Mouse (Mus musculus) thymus, postnatal 14 days (tissue): Measurements from ENCODE around the gene Tssk4.

Source experiments
- DNase-seq: peaks from one replicate; pipeline ENCODE4 v3.0.0; 2021

Tssk4 gene

DNA sequence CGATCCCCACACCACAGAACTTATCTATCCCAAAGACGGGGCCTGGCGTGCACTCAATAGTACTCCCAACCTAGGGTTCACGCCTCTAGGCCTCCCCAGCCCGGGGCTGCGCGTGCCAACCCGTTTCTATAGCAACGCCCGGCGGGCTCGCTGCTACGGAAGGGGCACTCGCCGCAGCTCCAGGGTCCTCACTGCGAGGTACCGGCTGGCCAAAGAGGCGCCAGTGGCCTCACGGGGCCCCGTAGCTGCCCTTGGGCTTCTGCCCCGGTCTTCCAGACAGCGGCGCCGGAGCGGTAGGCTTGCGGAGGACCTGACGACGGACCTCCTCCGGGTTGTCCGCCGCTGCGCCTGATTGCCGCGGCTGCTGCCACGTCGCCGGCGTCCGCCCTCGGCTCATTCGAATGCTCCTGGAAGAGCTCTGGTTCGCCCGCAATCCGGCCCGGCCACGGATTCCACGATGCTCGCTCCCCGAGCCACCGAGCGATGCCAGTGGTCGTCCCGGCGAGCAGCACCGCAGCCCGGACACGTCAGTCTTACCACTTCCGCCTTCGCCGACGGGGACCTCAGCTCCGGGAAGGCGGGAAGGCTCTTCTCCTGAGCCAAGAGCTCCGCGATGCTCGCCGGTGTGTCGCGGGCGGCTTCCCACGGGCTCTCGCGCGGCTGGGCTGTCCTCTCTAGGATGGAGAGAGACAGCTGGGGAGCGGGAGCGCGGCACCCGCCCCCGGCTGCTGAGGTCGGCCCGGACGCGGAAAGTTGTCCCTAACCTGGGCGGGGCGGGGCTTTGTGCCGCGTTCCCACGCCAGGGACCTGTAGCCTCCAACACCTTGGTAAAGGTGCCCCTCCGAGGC lies 6.7 kb upstream of the Tssk4 start, which contains the start of gene Tm9sf1:
Gene Tm9sf1, minus strand, starts transcription at position 747 of the 848 bp plus-strand sequence.
- DNase-seq = peak; percentile 83

GRCm38 (mm10) chr14:55644261-55644888 lies 5.6 kb upstream of the Tssk4 start:
- DNase-seq = peak; percentile 30

GRCm38 (mm10) chr14:55651528-55651927 lies 1.5 kb downstream of the Tssk4 start:
- peak; percentile 66 for DNase-seq

- DNase-seq = no peak
These were observed 7.0 kb downstream of the Tssk4 start for GRCm38 (mm10) chr14:55656935-55657334.

GRCm38 (mm10) chr14:55658011-55658410 lies 8.0 kb downstream of the Tssk4 start:
- DNase-seq = no peak

GRCm38 (mm10) chr14:55659960-55660573 lies 10.1 kb downstream of the Tssk4 start, which contains the start of gene Mdp1:
Mdp1 (minus strand) TSS chr14:55660508.
- peak; percentile 82 for DNase-seq

DNA sequence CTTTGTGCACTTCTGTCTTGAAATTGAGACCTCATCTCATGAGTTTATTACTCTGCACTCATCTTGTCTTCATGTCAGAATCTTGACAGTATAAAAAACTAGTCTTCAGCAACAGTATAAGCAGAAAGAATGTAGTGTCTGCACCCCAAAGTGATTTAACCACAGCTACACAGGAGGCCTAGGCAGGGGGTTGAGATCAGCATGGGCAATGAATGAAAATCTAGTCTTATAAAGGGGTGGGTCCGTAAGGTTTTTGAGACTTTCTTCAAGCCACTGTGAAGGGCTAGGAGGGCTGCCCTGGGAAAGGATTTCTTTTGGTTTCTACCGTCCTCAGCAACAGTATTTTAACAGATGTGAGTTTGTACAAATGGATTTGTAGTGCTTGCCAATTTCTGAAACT lies 10.7 kb downstream of the Tssk4 start:
- no peak for DNase-seq

GRCm38 (mm10) chr14:55671486-55671832 lies 21.5 kb downstream of the Tssk4 start:
- DNase-seq = no peak

DNA sequence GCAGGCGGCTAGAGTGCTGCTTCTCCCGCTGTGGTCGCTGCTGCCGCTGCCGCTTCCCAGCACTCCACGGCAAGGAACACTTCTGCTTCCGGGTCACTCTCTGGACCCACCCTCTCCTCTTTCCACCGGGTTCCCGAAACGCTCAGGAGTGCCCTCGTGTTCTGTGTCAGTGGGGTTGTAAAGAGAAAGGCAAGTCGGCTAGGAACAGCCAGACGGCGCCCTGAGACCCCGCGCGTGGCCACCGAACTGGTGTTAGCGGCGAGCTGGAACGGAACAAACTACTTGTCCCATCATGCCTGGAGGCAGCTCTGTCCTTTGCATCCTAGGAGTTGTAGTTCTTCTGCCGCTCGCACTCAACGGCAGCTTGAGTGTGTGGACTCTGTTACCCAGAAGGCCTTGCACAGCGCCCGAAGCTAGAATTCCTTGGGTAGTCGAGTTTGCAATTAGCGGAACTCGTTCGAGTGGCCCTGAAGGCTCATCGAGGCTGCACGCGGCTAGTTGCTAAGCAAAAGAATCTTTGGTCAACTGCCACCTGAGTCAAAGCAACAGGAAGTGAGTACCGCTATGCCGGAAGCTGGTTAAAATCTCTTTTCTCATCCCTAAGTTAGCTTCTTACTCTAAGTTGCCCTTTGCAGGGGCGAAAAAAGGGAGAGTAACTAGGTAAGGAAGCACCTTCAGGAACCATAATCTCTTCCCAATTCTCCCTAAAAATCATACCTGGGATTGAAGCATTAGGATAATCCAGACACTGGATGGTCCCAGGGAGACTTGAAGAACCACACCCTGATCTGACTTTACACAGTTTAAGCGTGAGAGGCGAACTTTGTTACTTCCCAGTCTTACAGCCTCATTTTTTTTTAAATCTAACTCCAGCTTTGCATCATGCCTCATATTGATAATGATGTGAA lies 22.1 kb downstream of the Tssk4 start, which contains the start of the genes Gmpr2 and Nedd8:
Gene Gmpr2, plus strand, starts transcription at position 109 of the 908 bp plus-strand sequence.
Gene Nedd8, minus strand, starts transcription at position 292 of the 908 bp plus-strand sequence.
- DNase-seq = peak; percentile 87

DNA sequence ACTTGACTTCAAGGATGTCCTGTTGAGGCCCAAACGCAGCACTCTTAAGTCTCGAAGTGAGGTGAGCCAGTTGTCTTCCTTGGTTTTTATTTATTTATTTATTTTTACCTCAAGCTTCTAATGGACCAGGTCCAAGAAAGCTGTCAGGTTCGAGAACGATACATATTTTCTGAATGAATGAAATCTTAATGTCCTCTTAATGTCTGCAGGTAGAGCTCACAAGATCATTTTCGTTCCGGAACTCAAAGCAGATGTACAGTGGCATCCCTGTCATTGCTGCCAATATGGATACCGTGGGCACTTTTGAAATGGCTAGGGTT lies 22.7 kb downstream of the Tssk4 start:
- no peak for DNase-seq

DNA sequence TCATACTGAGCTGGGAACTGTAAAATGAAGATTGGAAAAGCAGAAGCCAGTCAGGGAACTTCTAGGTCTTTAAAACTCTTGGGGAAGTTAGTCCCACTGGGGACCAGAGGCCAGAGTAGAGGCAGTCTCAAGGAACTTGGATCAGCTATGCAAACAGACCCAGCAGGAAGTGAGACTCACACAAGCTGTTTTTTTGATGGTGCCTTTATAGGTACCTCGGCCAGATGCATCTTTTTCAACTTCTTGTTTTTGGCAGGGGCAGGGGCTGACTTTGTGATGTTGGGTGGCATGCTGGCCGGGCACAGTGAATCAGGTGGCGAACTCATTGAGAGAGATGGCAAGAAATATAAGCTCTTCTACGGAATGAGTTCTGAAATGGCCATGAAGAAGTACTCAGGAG lies 27.6 kb downstream of the Tssk4 start:
- no peak for DNase-seq

- DNase-seq = peak; percentile 94
These were observed 31.5 kb downstream of the Tssk4 start, which contains the start of gene Tinf2 for GRCm38 (mm10) chr14:55681160-55682117. Tinf2 (minus strand) TSS chr14:55681820.

- no peak for DNase-seq
These were observed 32.1 kb downstream of the Tssk4 start for GRCm38 (mm10) chr14:55682118-55682493.

DNA sequence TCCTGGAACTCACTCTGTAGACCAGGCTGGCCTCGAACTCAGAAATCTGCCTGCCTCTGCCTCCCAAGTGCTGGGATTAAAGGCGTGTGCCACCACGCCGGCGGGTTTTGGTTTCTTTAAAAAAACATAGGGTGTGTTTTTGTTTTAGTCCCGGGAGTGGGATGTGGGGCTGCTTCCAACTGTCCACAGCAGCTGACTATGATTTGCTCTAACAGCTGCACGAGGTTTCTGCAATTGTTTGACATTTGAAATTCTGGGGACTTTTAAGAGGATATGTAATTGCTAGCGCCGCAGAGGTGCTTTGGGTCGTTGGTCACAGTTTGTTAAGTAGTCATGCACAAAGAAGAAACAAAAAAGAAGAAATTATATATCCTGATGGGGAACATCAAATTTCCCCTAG lies 39.4 kb downstream of the Tssk4 start:
- DNase-seq = no peak

- no peak for DNase-seq
These were observed 47.2 kb downstream of the Tssk4 start for GRCm38 (mm10) chr14:55697226-55697625.

GRCm38 (mm10) chr14:55701131-55701530 lies 51.1 kb downstream of the Tssk4 start:
- DNase-seq = no peak
